Mouse (Mus musculus): ENCODE results near the gene Ppp1r12a.
"Not testable (repeated sequence)": the region's sequence is repeated elsewhere in the genome, so short reads cannot be mapped to it uniquely, and the experiment has no call there.

The Ppp1r12a gene

DNA sequence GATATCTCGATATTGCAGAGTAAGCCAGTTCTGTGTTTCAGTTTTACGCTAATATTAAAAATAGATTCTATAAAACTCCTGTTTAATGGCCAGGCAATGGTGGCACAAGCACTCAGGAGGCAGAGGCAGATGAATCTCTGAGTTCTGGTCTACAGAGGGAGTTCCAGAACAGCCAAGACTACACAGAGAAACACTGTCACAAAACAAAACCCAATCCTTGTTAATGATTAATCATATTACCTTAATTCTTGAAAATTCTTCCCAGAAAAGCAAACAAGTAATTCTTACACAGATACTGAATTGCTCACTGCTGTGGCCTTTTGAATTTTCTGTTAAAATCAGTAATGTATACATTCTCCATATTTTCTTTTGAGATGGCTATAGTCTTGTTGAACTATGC lies 37.0 kb downstream of the Ppp1r12a start:
- DNase-seq (ENCODE audit: low read depth, low spot score), result no peak

DNA sequence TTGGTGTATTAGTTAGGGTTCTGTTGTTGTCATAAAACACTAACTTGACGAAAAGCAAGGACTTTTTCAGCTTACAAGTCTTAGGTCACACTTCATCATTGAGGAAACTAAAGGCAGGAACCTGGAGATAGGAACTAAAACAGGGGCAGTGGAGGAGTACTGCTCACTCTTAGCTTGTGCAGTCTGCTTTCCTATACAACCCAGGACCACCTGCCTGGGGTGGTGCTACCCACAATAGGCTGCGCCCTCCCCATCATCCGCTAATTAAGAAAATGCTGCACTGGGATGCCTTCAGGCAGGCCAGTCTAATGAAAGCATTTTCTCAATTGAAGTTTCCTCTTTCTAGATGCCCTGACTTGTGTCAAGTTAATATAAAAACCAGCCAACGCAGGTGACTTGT lies 40.1 kb downstream of the Ppp1r12a start:
- DNase-seq (ENCODE audit: low read depth, low spot score), result no peak

DNA sequence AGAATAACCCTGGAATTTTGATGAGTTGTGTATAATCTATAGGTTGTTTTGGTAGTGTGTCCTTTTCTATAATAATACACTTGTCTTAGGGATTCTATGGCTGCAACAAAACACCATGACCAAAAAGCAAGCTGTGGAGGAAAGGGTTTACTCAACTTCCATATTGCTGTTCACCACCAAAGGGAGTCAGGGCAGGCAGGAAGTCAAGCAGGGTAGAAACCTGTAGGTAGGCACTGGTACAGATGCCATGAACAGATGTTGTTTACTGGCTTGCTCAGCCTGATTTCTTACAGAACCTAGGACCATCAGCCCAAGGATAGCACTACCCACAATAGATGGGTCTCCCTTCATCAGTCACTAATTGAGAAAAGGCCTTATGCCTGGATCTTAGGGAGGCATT lies 41.4 kb downstream of the Ppp1r12a start:
- no peak for DNase-seq (ENCODE audit: low read depth, low spot score)

DNA sequence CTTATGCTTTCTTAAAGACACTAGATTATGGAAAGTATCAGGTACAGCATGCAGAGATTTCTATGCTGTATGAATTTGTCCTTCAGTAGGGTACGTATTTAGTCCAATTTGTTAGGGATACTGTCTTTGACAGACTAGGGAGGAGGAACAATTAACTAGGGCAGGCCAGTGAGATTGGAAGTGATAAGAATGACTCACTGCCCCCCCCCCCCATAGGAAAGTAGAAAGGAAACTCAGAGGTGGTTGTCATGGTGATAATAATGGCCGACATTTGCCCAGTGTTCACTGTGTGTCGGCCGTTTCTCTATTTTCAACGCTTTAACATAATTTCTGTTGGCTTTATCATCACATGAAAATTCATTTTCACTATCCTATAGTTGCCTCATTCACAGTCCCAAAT lies 47.4 kb downstream of the Ppp1r12a start:
- DNase-seq (ENCODE audit: low read depth, low spot score), result no peak

DNA sequence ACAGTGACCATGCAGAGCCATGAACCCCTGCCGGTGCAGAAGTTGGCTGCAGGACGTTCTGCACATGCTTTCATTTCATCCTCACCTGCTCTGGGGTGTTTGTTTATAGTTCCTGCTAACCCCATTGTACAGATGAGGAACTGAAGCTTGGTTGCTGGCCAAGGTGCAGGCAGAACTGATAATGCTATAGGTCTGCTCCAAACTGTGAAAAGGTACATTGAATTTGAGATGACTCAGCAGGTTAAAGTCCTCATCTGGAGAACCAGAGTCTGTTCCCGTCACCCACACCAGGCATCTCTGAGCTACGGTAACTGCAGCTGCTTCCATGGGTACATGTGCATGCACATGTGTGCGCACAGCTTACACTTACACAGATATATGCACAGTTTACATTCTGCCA lies 62.4 kb downstream of the Ppp1r12a start:
- DNase-seq (ENCODE audit: low read depth, low spot score), result peak; percentile 83

DNA sequence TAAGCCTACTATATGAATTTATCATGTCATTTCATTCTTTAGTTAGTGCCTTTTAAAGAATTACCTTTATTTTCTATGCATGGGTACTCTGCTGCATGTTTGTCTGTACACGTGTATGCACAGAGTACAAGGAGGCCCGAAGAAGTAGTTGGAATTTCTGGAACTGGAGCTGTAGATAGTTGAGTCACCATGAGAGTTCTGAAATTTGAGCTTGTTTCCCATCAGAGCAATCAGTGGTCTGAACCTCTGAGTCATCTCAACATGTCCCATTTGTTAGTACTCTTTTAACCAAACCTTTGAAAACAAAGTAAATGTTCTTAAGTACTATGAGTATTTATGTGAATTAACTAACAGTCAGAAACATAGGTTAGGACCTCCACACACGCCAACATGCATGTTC lies 75.1 kb downstream of the Ppp1r12a start:
- no peak for DNase-seq (ENCODE audit: low read depth, low spot score)

DNA sequence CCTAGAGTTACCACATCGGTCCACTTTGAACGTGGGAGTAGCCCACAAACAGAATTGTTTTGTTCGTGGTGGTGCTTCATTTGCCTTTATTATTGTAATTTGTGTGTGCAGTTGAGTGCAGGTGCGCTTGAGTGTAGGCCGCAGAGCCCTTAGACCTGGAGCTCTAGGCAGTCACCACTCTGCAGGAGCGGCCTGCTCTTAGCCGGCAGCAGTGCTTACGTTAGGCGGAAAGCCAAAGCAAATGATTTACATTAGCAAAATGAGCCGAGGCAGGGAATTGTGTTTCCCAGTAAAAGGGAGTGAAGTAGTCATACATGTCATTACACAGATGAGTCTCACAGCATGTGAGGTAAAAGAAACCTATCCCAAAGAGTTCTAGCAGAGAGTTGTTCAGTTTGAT lies 77.1 kb downstream of the Ppp1r12a start:
- no peak for DNase-seq (ENCODE audit: low read depth, low spot score)

DNA sequence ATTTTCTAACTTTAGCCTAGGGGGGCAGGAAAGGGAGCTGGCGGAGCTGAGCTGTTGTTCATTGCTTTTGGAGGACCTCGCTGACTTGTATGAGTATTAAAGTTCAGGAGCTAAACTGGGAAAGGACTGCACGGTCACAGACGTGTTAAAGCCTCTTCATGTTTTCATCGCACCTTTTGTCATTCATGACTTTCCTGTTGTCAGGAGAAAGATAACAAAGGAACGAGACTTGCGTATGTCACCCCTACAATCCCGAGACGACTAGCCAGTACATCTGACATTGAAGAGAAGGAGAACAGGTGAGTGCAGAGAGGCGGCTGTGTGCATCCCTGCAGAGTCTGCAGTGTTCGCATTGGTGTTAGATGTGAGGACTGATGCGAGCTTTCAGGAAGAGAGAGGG lies 88.7 kb downstream of the Ppp1r12a start:
- no peak for DNase-seq (ENCODE audit: low read depth, low spot score)

DNA sequence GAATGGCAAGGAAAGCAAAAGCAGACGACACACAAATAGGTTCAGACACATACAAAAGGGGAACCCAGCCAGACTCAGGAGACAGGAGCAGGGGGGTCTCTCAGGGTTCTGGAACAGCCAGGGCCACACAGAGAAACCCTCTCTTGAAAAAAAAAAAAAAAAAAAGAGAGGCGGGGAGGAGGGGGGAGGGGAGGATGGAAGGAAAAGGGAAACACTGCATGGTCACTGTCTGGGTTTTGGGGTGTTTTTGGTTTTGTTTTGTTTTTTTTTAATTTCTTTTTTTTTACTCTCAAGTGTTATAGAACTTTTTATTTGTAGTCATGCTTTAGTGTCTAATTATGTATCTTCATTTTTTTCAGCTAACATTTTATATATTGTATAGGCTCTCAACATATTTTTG lies 89.2 kb downstream of the Ppp1r12a start:
- no peak for DNase-seq (ENCODE audit: low read depth, low spot score)

DNA sequence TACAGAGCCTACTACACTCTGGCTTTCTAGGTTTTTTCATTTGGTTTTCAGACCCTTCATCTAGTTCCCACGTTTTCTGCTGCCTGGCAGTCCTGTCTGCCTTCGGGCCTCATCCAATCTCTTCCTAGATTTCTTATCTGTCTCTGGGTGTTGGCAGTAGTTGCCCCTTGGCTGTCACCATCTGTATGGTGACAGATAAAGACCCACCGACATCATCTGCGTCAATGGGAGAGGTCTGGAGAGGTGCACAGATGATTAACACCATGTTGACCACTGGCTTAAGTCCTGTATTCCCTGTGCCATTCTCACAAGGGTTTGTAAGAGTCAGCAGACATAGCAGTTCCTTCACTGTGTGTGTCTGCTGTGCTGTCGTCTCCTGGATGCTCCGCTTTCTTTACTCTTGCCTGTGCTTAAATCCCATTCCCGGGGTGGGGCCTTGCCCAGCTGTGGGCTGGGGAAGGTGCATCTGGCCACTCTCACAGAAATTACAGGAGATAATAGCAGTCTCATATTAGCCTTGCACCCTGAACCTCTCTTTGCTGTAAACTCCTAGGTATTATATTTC lies 93.9 kb downstream of the Ppp1r12a start:
- no peak for DNase-seq (ENCODE audit: low read depth, low spot score)

DNA sequence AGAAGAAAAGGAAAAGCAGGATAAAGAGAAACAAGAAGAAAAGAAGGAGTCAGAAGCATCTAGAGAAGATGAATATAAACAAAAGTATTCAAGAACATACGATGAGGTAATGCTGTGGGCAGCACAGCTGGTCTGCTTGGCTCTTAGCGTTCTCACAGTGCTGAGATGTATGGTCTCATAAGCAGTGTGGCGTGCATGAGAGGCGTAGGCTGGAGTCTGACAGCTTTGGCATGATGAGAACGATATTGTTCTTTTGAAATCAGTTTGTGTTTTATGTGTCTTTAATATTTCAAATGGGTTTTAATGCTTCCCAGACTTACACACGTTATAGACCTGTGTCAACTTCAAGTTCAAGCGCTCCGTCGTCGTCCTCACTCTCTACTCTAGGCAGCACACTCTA lies 98.9 kb downstream of the Ppp1r12a start:
- DNase-seq (ENCODE audit: low read depth, low spot score), result no peak

DNA sequence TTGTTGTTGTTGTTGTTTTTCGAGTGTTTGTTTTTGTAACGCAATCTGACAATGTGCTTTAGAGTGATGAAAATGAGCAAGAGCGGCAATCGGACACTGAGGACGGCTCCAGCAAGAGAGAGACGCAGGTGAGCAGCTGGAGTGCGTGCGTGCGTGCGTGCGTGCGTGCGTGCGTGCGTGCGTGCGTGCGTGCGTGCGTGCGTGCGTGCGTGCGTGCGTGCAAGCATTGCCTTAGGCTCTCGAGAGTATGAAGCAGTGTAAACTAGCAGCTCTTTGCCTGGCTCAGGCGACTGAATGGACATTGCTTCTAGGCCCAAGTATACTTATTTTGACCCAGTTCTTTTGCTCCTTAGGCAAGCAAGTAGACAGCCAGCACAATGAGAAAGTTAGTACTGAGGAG lies 102.6 kb downstream of the Ppp1r12a start:
- DNase-seq (ENCODE audit: low read depth, low spot score), result peak; percentile 24

DNA sequence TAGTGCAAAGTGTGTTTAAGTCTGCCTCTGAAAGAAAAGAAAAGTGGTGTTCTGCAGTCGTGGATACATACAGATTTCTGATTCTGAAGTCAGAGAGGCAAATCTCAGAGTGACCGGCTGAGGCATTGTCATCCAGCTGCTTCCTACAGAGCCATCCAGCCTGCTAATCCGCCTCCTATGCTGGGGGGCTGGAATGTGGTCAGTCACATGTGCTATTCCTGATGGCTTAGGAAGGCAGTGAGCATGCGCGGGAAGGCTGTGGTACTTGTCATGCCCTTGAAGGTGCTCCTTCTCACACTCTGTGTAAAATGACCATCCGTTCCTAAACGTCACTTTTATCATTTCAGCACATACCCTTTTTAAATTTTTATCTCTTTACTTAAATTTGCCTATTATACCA lies 109.2 kb downstream of the Ppp1r12a start:
- DNase-seq (ENCODE audit: low read depth, low spot score), result no peak

DNA sequence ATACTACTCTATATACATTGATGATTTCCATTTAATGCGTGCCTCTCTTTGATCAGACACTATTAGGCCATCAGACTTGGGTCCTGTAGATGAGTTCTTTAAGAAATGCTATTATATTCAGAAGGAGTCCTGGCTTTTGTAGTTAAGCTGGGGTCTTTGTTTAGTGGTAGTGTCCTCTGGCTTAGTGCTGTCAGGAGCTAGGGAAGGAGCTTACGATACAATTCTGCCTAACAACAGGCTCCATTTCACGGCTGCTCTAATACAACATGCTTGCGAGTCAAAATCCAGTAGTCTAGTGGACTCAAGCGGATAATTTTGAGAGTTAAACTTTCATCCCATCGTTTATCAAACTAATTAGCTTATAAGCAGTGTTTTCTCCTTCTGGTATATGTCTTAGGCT lies 114.7 kb downstream of the Ppp1r12a start:
- DNase-seq (ENCODE audit: low read depth, low spot score), result no peak

DNA sequence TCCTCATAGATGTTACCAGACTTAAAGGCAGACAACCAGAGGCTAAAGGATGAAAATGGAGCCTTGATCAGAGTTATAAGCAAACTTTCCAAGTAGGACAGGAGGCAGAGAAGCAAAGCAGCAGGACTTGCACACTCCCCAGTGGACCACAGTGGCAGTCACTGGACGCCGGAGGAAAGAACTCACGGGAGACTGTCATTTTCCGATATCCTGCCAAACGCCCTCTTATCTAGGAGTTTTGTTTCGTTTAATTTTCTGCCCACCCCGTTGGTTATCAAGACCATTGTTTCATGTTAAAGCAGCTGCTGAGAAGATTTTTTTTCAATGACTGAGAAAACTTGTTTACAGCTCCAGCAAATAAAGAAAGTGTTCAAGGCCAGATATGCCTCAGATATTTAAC lies 115.2 kb downstream of the Ppp1r12a start:
- DNase-seq (ENCODE audit: low read depth, low spot score), result no peak

DNA sequence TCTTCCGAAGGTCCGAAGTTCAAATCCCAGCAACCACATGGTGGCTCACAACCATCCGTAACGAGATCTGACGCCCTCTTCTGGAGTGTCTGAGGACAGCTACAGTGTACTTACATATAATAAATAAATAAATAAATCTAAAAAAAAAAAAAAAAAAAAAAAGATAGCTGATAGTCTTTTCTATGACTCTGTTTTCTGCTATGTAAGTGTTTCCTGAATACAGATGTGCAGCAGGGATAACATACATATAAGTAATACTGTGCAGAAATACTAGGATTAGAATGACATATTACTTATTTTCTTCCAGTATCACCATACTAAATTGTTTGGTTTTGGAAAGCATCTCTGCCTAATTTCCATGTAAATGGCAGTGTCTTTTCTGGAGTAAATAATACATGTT lies 119.1 kb downstream of the Ppp1r12a start:
- not testable (repeated sequence) for DNase-seq (ENCODE audit: low read depth, low spot score)

DNA sequence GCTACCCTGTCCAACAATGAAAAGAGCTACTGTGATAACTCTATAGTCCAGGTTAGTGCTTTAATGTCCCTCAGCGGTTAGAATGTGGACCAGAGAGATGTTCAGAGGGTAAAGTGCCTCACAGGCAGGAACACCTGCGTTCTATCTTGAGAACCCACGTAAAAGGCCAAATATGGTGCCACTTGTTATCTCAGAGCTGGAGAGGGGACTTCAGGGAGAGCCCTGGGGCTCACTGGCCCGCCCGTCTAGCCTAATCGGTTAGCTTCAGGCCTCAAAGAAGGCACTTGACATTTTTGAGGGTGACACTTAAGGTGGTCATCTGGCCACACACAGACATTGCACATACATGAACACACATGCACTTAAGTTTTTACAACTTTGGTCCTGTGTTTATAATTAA lies 120.4 kb downstream of the Ppp1r12a start:
- DNase-seq (ENCODE audit: low read depth, low spot score), result no peak

DNA sequence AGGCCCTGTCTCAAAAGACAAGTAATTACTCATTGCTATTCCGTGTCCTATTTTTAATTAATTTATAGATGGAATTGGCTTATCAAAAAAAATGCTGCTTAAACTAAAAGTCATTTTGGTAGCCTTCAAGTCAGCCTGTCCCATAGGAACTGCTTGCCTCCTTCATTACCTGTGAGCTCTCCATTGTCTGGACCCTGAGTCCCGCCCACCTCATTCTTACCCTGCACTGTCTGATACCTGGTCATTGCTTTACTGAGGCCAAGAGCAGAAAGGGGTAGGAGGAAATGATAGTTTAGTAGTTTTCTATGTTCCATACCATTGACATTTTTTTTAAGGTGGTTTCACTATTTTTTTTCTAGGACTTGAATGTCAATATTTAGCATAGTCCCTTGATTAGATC lies 121.4 kb downstream of the Ppp1r12a start:
- DNase-seq (ENCODE audit: low read depth, low spot score), result no peak

DNA sequence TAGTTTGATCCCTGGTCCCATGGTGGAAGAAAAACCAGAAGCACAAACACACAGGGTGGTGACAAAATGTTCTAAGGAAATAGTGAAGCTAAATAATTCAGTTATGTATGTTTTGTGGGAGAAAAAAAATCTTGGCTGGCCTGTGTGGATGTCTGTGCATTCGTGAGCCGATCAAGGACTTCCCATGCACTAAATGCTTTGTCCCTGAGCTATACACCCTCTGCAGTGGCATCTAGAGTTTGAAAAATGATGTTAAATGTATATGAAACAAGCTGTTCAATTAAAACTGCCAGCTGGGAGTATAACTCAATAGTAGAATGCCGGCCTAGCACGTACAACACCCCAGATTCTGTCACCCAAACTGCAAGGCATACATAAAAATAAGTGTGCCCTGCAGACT lies 121.8 kb downstream of the Ppp1r12a start:
- no peak for DNase-seq (ENCODE audit: low read depth, low spot score)

DNA sequence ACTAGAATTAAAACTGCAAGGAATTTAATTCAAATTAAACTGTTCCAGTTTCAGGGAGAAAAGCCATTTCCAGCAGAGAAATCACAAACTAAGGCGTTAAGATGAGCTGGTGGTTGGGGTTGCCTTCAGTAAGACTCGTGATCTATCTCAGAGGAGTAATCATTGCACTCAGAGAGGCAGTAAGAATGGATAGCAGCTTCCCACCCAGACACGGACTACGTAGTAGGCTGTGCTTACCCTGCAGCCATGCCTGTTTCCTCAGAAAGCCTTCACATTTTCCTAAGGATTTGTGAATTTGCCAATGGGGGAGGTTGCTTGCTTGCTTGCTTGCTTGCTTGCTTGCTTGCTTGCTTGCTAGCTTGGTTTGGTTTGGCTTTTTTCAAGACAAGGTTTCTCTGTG lies 122.5 kb downstream of the Ppp1r12a start:
- DNase-seq (ENCODE audit: low read depth, low spot score), result no peak

DNA sequence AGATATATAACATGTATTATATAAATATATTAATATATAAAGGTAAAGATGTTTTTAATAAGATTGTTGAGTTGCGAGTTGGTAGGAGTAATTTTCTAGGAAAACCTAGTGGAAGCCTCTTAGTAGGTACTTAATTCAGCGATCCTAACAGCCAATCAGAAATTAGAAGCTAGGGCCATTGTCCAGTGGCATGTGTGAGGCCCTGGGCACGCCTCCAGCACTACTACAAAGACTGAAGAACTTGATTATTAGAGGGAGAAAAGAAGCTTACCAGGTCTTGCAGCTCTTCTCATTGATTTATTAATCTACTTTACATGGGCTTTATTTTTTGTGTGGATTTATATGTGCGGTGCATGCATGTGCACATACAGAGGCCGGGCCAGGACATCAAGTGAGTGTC lies 123.0 kb downstream of the Ppp1r12a start:
- DNase-seq (ENCODE audit: low read depth, low spot score), result no peak

DNA sequence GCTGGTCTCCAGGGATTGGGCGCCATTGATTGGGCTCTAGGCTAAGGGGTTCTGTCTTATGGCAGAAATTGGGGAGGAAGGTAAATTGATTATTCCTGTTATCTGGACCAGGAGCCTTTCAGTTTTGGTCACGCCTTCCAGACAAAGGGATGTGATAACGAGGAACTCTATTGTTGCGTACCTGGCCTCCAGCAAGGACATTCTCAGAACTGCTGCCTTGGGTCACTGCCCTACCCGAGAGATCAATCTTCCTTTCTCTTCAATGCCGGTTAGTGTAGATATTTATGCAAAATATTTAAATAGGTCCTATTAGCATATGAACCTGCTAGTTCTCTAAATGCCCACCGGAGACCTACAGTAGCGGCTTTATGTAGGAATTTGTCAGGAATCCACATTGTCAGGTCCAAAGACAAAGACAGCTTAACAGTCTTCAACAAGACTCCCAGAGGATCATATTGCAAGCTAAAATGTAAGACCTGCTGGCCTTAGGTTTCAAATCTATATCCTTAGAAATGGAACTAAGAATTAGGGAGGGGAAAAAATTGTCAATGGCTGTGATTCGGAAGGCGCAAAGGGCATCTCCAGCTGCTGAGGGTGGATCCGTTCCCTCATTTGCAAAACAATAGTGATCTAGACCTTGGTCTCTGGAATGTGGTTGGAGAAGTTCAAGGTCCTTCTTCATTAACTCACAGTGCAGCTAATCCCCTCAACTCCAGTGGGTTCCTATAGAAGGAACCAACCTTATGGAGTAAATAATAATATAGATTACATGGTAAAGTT lies 124.9 kb downstream of the Ppp1r12a start:
- DNase-seq (ENCODE audit: low read depth, low spot score), result no peak

DNA sequence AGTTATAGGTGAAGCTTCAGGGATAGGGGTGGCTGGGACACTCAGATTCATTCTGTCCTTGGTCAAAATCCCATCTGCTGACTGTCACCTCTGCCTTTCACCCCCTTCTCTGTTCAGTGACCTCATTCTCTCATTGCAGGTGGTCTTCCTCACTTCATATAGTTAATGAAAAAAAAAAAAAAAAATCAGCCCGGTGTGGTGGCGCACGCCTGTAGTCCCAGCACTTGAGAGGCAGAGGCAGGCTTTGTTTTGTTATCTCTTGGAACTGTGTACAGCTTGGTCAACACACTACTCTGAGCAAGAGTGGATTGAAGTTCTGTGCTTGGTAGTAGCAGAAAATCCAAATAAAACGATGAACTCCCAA lies 125.4 kb downstream of the Ppp1r12a start:
- no peak for DNase-seq (ENCODE audit: low read depth, low spot score)

DNA sequence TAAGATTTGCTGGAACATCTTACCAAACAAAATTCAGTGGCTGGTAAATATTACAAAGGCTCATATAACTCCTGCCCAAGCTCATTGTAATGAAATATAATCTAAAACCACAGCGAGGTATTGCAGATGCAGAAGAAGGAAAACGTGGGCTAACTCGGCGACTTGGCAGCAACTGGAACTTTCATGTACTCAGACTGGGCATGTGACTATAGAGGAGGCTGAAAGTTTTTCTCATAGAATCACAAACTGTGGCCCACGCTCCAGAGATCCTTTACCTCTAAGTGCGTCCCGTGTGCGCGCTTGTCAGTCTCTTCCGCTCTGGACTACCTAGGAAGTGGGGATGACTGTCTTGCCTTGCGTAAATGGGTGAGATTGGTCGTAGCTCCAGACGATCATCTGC lies 128.1 kb downstream of the Ppp1r12a start:
- no peak for DNase-seq (ENCODE audit: low read depth, low spot score)

Measured in A20 (cell line).